Mouse (Mus musculus) lung, postnatal 0 days (tissue): ENCODE results near the gene Prim2.

Source experiments
- CTCF ChIP-seq: IDR thresholded peaks from 2 replicates; pipeline ENCODE4 v1.5.1; 2016; ENCODE audit warnings: antibody characterized with exemption, mild to moderate bottlenecking
- EP300 ChIP-seq: IDR thresholded peaks from 2 replicates; pipeline ENCODE4 v1.6.1; 2016; ENCODE audit warnings: antibody characterized with exemption, mild to moderate bottlenecking, control low read depth

GRCm38 (mm10) chr1:33483746-33484145 is 185.8 kb downstream of the Prim2 start:
- TF ChIP-seq CTCF (no peak), EP300 (no peak)
